Mouse (Mus musculus) cerebellum, postnatal 14 days (tissue): ENCODE measurements around the gene Actg1.
A peak's percentile ranks its signal among the peaks of the same experiment; 100 is the strongest.

Experiments used
- DNase-seq, 2 experiments: peaks; one replicate each; pipeline ENCODE4 v3.0.0; 2021; ENCODE audit warnings: mixed read lengths in 2 of 2

The Actg1 gene

DNA sequence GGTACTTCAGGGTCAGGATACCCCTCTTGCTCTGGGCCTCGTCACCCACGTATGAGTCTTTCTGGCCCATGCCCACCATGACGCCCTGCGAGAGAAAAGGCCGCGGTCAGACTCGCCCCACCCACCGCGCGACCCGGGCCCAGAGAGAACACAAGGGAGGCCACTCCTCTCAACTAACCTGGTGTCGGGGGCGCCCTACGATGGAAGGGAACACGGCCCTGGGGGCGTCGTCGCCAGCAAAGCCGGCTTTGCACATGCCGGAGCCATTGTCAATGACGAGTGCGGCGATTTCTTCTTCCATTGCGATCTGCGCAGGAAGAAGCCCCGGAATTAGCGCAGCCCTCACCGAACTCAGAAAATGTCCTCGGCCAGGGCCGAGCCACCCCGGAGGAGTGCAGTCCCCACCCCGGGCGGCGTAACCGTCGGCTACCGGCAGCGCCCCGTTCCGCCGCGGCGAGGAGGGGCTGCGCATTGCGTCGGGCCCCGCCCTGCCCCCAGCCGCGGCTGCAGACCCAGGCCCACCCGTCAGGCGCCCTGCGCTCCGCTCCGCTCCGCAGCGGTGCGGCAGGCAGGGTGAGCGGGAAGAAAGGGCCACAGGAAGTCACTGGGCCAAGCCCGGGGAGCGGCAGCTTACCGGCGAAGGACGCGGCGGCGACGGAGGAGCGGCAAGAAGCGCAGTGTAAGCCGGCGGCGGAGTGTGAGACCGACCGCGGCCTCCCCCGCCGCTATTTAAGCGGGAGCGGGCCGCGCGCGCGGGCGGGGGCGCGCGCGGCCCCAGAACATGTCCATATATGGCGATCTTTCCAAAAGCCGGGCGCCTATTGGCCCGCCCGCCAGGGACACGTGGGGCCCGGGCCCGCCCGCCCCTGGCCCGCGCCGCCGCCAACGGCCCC lies at the start of gene Actg1:
Actg1 (minus strand) TSS at position 752 of the 893 bp plus-strand sequence.
- DNase-seq: peak; percentile 92 to 94

DNA sequence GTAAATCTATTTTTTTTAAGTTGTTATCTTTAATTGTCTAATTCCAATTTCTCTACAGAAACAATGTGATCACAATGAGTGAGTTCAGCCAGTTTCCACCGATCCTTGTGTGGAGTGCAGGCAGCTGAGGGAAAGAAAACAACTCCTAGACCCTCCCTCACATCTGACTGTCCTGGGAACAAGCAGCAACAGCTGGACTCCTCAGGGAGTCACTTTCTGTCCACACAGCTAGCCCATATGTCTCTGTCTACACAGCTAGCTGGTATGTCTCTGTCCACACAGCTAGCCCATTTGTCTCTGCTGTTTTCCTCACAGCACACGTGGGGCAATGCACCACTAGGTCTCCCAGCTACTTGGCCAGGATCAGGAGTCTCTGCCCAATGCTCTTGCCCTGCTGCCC lies 49.3 kb upstream of the Actg1 start:
- no peak for DNase-seq

DNA sequence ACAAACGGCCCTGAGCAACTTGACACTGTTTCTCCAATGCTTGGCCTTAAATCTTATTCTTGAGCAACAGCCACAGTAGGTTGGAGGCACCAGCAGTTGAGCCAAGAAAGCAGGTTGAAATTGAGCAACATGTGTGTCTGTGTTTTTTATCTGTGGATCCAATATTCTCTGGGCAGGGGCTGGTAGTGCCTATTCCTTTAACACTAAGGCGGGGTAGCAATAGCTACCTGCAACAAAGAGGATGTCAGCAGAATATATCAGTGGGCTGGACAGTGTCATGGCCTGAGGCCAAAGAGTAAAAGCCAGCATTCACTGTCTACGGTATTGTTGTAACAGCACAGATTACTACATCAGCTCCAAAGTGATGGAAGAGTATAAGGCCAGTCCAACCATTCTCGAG lies 47.3 kb upstream of the Actg1 start:
- no peak for DNase-seq

DNA sequence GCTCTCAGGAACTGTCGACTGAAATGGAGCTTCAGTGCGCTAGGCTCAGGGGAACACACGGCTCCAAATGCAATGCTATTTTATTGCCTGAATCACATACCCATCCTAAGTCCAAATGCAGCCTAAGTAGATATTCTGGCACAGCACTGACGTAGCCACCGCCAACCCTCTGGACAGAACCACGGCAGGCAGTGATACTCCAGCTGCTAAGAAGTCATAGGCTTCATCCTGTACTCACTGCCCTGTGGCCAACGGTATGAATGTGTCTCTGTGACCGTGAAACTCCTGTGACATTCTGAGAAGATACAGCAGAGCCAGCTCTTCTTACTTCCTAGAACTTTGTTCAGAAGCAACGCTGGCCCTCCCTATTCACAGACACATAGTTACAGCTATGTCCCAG lies 40.2 kb upstream of the Actg1 start:
- no peak for DNase-seq

DNA sequence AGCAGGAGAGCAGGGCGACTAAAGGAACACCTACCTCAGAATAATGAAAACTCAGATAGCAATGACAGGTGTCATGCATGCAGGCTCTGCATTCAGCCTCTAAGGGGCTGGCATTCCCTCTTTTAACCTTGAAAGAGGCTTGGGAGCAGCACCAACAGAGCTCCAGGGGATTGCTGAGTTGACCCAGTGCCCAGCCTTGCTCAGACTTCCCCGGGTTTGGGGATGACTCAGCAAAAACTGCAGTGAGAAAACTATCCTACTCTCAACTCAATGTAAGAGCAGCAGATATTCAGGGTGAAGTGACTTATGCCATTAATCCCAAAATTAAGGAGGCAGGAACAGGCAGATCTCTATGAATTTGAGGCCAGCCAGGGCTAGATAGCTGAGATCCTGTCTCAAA lies 38.8 kb upstream of the Actg1 start:
- no peak for DNase-seq

DNA sequence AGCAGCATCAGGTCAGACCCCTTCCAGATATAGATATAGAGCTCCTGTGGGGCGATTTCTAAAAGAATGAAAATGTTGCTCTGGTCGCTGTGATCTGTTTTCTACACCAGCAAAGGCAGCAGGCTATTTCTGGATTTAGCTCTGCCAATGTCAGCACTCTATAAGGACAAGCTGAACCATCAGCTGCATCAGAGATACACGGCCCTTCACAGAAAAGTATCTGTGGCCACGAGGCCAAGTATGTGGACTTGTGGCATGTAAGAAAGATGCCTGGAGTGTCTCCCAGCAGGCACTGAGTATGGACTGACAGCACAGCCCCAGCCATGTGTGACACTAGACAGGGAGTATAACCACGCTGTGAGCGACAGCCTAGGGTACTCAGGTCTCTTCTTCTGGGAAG lies 38.3 kb upstream of the Actg1 start:
- no peak for DNase-seq

DNA sequence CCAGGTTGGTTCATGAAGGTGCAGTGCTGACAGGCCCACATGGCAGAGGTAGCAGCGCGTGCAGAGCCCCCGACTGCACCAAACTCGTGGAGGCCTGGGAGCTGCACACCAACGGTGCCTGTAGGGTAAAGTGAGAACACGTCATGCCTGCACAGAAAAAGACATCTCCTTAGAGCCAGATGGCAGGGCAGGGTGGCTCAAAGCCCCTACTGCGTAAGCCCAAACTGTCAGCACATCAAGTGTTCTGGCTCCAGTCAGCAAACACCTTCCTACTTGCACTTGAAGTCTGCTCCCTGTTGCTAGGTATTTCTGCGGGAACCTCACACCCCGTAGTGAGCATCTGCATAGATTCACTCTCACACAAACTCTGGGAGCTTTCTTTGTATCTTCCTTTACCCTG lies 34.2 kb upstream of the Actg1 start:
- DNase-seq: no peak

DNA sequence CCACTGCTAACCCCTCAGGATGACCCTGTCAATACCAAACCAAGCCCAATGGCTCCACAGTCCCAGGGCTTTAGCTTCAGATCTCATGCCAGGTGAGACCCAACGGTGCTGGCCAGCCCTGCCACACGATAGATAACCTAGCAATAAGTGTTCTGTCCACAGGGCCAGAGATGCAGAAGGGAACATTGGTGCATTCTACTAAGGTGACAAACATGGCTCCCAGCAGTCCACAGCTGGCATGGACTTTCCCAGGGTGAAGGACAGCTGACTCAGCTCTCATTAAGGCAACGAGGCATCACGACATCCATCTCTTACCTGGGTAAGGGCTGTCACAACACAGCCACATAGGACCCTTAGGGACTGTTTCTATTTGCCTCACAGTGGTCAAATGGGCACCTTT lies 32.8 kb upstream of the Actg1 start:
- DNase-seq: no peak

DNA sequence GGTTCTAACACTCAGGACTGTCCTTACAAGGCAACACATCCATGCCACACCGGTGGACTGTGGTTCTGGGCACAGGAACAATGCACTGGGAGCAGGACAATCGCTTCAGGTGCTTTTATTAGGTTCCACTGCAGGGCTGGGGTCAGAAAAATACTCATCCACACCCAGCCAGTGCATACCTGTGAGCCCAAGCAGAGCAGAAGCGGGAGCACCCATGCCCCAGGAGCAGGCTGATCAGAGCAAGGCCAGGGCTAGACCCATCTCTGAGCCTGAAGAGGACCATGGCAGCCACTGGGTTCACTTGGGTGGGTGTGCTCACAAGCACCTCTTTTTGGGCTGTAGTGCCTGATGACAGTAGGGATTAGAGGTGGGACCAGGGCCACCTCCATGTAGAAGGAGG lies 31.9 kb upstream of the Actg1 start:
- no peak for DNase-seq

DNA sequence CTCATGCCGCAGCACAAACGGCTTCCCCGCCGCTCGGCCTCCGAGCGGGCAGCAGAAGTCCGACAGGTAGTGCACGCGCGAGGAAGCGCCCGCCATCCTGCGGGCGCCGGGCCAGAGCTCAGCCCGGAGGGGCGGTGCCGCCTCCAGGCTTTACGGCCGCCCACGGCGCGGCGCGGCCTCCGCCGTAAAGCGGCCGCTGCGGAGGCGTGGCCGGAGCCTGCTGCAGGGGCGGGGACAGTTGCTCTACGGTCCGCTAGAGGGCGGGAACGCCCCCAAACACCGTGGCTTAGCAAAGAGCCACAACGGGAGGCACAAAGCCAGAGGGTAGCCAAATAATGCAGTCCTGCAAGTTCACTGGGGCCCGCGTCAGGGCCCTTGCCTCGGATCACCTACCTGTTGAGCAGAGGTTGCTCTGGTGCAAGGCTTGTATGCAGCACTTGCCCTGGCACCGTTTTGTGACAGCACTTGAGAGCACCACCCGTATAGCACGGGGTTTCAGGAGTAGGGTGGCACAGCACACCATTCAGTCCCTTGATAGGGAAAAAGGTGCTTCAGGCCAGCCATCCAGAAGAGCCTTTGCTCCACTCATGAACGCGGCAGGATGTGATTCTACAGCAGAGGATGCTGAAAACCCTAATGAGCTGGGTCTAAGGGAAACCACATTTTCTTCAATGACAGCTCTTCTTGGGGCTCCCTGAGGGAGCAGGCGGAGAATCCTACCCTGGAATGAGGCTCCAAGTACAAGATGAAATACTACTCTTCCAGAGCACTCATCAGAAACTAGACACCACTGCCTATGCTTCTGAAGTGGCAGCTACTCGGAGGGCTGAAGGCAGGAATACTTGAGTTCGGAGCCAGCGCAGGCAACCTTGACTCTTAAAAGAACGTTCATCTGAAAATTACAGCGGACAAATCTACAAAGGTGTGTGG lies 30.5 kb upstream of the Actg1 start, which contains the start of gene Faap100:
Faap100 (minus strand) TSS at position 154 of the 930 bp plus-strand sequence.
- peak; percentile 90 for DNase-seq

DNA sequence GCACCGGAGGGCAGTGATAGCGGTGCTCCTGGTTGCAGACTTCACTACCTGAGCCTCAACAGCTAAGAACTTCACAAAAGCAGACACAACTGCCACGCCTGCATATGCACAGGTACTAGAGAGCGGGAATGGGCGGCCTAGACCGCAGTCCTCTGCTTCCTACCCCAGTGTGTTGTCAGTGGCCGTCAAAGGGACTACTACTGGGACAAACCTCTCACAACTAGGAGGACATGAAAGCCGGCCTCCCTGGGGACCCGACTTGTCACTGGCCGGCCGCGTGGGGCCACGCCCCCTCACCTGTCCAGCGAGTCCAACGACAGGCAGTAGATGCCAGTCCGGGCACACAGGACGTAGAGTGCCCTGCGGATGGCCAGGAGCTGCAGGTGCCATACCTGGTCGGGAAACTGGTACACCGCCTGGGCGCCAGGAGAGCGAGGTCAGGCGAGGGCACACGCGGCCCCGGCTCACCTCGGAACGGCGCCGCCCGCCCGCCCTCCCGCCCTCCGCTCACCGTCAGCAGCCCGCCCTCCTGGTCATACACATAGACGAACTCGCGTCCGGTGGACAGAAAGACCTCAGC lies 29.8 kb upstream of the Actg1 start:
- peak; percentile 64 to 71 for DNase-seq

DNA sequence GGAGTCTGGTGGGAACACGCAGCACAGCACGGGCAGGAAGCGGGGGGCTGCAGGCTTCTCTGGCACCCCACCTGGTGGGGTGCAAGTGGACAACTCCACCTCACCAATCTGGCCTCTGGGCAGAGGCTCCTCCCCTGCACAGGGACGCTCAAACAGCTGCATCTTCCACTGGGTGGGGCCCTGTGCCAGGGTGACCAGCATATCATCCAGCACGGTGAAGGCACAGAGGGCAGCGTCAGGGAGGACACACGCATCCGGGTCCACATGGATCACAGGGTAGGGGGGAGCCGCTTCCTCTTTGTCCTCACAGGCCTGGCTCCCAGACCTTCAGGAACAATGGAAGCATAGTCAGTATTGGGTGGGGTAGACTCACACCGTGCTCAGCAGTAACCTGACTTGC lies 29.0 kb upstream of the Actg1 start:
- DNase-seq: peak in 1 of 2 experiments; percentile 34

DNA sequence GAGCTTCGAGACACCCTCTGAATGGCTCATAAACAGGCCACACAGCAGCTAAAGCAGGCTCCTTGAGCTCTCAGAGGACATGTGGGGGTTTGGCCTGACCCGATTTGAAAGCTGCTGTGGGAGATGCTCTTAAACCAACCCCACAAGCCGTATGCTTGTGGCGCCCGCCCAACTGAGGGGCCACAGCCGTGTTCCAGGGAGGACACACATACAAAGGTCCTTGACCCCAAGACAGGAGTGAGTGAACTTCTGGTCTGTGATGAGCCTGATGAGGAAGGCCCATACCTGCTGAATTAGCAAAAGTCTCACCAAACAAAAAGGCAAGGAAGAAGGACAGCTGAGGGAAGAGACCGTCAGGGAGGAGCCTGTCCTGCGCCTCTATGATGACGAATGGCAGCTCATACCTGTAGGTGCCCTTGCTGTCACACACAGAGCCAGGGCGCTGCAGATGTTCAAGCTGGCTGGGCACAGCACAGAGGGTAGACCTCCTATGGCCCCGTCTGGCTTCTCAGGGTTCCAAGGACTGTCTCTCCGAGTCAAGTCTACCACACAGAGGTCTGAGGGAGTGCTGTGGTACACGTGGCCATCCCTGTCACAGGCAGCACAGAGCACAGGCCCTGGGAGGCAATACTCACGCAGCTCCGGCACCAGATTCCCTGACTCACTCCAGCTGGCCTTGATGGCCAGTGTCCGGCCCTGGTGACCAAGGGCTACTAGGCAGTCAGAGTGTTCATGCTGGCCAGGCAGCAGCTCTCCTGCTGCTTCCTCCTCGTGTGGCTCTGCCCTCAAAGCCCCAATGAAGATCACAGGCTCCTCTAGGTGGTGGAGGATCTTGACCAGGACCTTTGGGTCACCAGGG lies 28.2 kb upstream of the Actg1 start:
- no peak for DNase-seq

DNA sequence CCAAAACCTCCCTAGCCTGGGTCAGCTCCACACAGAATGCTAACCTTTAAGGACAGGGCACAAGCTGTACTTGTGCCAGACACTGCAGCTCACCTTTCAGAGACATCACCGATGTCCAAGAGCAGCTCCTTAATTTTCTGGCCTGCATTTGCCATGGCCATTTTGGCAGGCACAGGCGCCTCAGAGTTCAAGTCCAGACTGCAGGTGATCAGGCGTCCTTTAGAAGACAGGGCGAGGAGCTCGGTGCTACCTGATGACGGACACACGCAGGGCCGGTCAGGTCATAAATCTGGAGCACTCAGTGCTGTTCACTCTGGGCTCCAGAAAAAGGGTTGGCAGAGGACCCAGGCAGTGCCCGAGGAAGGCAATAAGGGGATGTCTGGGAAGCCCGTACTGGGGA lies 27.0 kb upstream of the Actg1 start:
- DNase-seq: no peak

DNA sequence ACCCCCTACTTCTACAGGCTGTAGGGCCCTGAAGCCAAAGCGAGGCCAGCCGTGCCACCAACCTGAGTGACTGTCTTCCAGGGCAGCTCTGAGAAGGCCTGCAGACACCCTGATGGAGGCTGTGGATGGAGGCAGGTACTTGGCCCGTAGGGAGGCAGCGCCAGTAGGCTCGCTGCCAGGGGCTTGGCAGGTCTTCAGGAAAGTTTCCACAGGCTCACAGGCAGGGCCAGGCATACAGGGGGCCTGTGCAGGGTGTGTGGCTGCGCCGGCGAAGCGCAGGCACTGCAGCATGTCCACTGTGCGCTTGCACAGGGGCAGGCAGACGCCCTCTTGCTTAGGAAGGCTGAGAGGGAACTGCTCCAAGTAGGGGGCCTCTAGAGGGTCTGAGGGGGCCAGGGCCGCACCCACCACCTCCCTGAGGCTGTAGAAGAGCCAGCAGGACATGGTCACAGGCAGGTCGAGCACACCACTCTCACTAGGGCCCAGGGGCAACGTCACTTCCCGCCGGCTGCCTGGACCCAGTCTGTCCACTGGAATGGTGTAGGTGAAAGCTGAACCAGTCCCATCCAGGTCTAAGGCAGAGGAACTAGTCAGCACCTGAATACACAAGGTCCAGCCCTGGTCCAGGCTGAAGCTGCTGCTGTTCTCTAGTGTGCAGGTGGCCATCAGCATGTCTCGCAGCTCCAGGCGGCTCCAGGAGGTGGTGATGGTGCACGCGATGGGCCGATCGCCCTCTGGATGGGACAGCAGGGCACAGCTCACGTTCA lies 25.7 kb upstream of the Actg1 start:
- DNase-seq: peak in 1 of 2 experiments; percentile 40

DNA sequence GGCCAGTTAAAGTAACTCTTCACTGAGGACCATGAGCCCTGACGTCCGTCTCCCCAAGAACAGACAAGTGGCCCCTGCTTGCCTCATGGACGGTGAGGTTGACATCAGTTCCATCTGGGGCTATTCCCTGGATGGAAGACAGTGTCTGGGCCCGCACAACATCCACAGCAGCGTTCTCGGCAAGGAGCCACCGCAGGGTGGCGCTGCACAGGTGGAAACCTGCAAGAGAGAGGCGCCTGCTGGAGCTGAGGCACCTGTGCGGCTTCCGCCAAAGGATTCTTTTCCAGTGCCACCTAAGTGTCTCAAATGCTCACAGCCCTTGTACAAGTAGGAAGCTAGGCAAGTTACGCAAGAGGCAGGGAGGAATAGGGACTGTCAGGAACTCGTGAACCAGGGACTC lies 24.7 kb upstream of the Actg1 start:
- no peak for DNase-seq

DNA sequence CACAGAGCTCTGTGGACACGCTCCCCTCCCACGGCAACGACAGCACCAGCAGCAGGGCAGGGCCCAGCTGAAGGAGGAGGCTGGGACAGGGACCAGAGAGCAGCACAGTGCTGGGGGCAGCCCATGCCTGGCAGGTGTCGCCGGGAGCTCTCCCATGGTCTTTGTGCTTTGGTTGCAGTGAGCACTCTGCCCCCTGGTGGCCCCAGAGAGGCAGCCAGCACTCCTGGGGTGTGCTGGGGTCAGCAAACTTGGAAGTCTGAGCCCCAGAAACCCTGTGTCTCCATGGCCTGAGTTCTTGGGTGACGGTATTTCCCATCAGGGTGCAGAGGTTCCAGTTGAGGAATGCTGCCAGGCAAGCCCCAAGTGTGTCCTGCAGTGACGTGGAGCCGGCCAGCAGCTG lies 21.3 kb upstream of the Actg1 start:
- DNase-seq: peak; percentile 53 to 64

DNA sequence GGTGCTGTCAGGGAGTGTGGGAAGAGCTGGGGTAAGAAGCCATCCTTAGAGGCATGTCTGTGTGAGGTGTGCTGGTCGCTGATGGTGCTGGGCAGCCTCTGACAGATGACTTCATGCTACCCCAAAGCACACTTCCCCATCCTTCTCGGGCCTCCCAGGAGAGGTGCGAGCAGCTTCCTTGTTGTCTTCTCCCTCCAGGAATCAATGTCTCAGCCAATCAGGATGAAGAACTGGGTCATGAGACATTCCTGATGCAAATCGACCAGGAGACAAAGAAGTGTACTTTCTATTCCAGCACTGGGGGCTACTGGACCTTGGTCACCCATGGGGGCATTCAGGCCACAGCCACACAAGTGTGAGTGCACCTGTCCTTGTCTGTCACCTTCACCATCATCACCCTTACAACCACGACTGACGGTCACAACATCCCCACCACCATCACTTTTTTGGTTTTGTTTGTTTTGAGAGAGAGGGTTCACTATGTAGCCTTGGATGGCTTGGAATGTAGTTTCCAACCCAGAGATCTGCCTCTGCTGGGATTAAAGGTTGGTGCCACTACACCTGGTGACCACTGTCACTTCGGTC lies 18.2 kb upstream of the Actg1 start:
- no peak for DNase-seq

DNA sequence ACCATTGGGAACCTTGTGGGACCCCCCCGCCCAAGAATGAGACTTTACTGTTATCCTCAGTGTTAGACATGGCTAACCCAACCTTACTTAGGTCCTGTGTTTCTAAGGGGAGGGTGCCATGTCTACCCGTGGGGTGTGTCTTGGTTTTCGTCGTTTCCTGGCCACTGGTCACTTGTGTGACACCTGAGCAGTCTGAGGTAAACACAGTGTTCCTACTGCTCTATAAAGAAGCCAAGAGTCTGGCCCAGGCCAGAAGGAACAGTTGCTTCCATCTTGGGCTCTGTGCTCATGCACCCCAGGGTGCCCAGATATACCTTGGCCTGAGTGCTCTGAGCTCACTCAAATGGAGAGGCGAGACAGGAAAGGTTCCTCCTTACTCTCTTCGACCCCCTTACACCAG lies 14.5 kb upstream of the Actg1 start:
- no peak for DNase-seq

DNA sequence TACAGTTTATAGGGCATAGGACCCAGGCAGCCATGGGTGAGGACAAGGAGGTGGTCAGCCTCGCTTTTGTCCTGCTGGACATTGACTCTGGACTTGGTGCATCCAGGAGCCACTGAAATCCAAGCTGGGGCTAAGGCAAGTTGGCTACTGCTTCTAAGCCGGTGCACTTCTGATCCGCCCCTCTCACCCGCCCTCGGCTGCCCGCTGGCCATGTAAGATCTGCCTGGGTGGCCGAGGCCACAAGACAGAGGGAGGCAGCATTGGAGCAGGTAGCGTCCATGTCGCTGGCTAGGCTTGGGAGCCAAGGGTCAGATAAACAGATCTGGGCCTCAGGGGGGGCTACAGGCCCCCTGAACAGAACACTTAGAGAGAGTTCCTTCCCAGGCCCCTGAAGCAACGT lies 13.0 kb upstream of the Actg1 start, which contains the start of gene Fscn2:
Fscn2 (plus strand) TSS at position 240 of the 400 bp plus-strand sequence.
- no peak for DNase-seq

DNA sequence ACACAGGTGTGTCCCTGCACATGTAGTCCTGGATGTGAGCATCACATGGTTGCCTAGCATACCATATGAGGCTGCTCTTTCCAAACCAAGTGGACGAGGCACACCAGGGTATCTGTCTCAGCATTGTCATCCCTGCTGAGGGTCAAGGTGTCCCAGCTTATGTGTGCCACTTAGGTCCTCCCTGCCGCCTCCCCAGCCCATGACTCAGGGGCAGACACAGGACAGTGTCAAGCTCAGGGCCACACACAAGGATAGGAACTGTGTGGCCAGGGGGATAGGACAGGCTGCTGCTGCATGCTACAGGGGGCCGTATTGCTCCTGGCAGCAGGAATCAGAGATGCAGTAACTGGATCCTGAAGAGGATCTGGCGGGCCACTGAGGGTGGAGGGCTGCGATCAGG lies 12.4 kb upstream of the Actg1 start:
- DNase-seq: no peak
